Mouse (Mus musculus) olfactory bulb, adult 2 months (tissue): Measurements from ENCODE around the gene R3hdm4.

Experiments
- CTCF ChIP-seq: fragments of 200-500 bp; IDR thresholded peaks from 2 replicates; pipeline ENCODE4 v1.5.1; 2012; ENCODE audit warnings: low read depth, mild to moderate bottlenecking, low read length, moderate library complexity; ENCODE audit not compliant: insufficient read depth
- POLR2A ChIP-seq: fragments of 200-500 bp; IDR thresholded peaks from 2 replicates; pipeline ENCODE4 v1.6.1; 2012; ENCODE audit warnings: mild to moderate bottlenecking, low read depth, low read length, moderate library complexity; ENCODE audit not compliant: insufficient read depth

- TF ChIP-seq CTCF (peak; percentile 67), POLR2A (no peak)
Measured at GRCm38 (mm10) chr10:79883297-79884084, 37.5 kb downstream of the R3hdm4 start.
